Mouse (Mus musculus) urinary bladder, postnatal 25 days (tissue): ENCODE data around the gene Tle3.

Experiments used
- DNase-seq: peaks from one replicate; pipeline ENCODE4 v3.0.0; 2022; ENCODE audit warnings: low spot score

The Tle3 gene

GRCm38 (mm10) chr9:61377706-61378479 lies 5.7 kb downstream of the Tle3 start:
- DNase-seq = peak; percentile 18

GRCm38 (mm10) chr9:61378516-61378915 lies 6.3 kb downstream of the Tle3 start:
- peak; percentile 15 for DNase-seq

GRCm38 (mm10) chr9:61379016-61379634 lies 7.0 kb downstream of the Tle3 start:
- DNase-seq = no peak

- no peak for DNase-seq
Observed at GRCm38 (mm10) chr9:61380258-61381062, 8.3 kb downstream of the Tle3 start.

GRCm38 (mm10) chr9:61381063-61381408 lies 8.9 kb downstream of the Tle3 start:
- DNase-seq = no peak

GRCm38 (mm10) chr9:61381445-61381844 lies 9.3 kb downstream of the Tle3 start:
- no peak for DNase-seq

GRCm38 (mm10) chr9:61382595-61383186 lies 10.5 kb downstream of the Tle3 start:
- no peak for DNase-seq

GRCm38 (mm10) chr9:61384101-61384500 lies 11.9 kb downstream of the Tle3 start:
- DNase-seq = no peak

- no peak for DNase-seq
Observed at GRCm38 (mm10) chr9:61384646-61385443, 12.7 kb downstream of the Tle3 start.

- no peak for DNase-seq
Observed at GRCm38 (mm10) chr9:61385753-61386152, 13.6 kb downstream of the Tle3 start.

- DNase-seq = no peak
Observed at GRCm38 (mm10) chr9:61386314-61386713, 14.1 kb downstream of the Tle3 start.

GRCm38 (mm10) chr9:61387797-61388196 lies 15.6 kb downstream of the Tle3 start:
- DNase-seq = no peak

- DNase-seq = no peak
Observed at GRCm38 (mm10) chr9:61388214-61388613, 16.0 kb downstream of the Tle3 start.

- no peak for DNase-seq
Observed at GRCm38 (mm10) chr9:61388689-61389403, 16.7 kb downstream of the Tle3 start.

- DNase-seq = no peak
Observed at GRCm38 (mm10) chr9:61389404-61389701, 17.2 kb downstream of the Tle3 start.

- no peak for DNase-seq
Observed at GRCm38 (mm10) chr9:61391570-61392337, 19.6 kb downstream of the Tle3 start.

- no peak for DNase-seq
Observed at GRCm38 (mm10) chr9:61392338-61392620, 20.1 kb downstream of the Tle3 start.

- no peak for DNase-seq
Observed at GRCm38 (mm10) chr9:61393161-61393560, 21.0 kb downstream of the Tle3 start.

GRCm38 (mm10) chr9:61393847-61394246 lies 21.7 kb downstream of the Tle3 start:
- no peak for DNase-seq

- no peak for DNase-seq
Observed at GRCm38 (mm10) chr9:61395071-61395470, 22.9 kb downstream of the Tle3 start.

GRCm38 (mm10) chr9:61396474-61396873 lies 24.3 kb downstream of the Tle3 start:
- DNase-seq = no peak
